Mouse (Mus musculus): ENCODE measurements at regions not wholly inside any gene's neighbourhood (a gene's known extent, or its start where the extent isn't known, plus 50 kb on each side); places are given as distances from the start of the nearest gene placed in this dataset.
A peak's percentile ranks its signal among the peaks of the same experiment; 100 is the strongest.

DNA sequence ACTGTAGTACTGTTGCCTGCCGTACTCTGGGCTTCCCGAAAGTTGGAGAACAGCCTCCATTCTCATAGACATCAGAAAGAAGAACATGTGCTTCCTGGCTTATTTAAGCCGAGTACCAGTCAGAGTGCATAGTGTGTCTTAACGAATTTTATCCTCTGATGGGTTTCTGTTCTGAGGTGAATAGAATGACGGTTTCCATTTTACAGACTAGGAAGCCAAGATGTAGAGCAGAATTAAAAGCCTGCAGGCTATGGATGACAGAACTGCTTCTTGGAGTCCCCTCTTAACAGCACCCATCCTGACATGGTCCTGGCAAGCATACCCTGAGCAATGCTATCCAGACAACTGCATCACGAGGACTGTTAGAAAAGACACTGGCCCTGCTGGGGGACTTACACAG lies 69.0 kb upstream of the Rgma start:
- H3K4me3 ChIP-seq (ENCODE audit: insufficient read depth, poor library complexity, severe bottlenecking) = no peak overlapping the region
- H3K79me2 ChIP-seq (ENCODE audit: control insufficient read depth, insufficient read depth) = no peaks in the 10 kb centered on the region
- H3K36me3 ChIP-seq (ENCODE audit: control insufficient read depth, insufficient read depth) = no peaks in the 10 kb centered on the region
- H3K79me3 ChIP-seq (ENCODE audit: low read depth) = no peaks in the 10 kb centered on the region
- H3K27me3 ChIP-seq (ENCODE audit: control insufficient read depth, insufficient read depth, insufficient read length) = no peaks in the 10 kb centered on the region
- TF ChIP-seq CEBPB (IDR thresholded peaks at IDR 0.05; ENCODE audit: low read depth) = no peak
- TF ChIP-seq FOSL1 (IDR thresholded peaks at IDR 0.05; ENCODE audit: insufficient read depth, low read length, poor library complexity, severe bottlenecking) = no peak
- no peak for TF ChIP-seq MAX (IDR thresholded peaks at IDR 0.05)
- no peak for TF ChIP-seq USF1 (IDR thresholded peaks at IDR 0.05; ENCODE audit: low read depth)
- no peak overlapping the region for H3ac ChIP-seq (ENCODE audit: control insufficient read depth, insufficient read length, low read depth)

- H3K36me3 ChIP-seq (ENCODE audit: control insufficient read depth, insufficient read depth) = no peaks in the 10 kb centered on the region
- TF ChIP-seq CTCF (IDR thresholded peaks at IDR 0.05; ENCODE audit: control insufficient read depth, insufficient read depth, insufficient read length) = no peak
- TF ChIP-seq USF1 (IDR thresholded peaks at IDR 0.05; ENCODE audit: low read depth) = peak; percentile 44
- H3K79me3 ChIP-seq (ENCODE audit: low read depth) = no peaks in the 10 kb centered on the region
- no peak overlapping the region for H3K4me3 ChIP-seq (ENCODE audit: insufficient read depth, poor library complexity, severe bottlenecking)
- H3K79me2 ChIP-seq (ENCODE audit: control insufficient read depth, insufficient read depth) = no peaks in the 10 kb centered on the region
- H3K27me3 ChIP-seq (ENCODE audit: control insufficient read depth, insufficient read depth, insufficient read length) = no peaks in the 10 kb centered on the region
- H3ac ChIP-seq (ENCODE audit: control insufficient read depth, insufficient read length, low read depth) = no peak overlapping the region
These were observed 68.6 kb upstream of the Rgma start for GRCm38 (mm10) chr7:73306728-73307127.

DNA sequence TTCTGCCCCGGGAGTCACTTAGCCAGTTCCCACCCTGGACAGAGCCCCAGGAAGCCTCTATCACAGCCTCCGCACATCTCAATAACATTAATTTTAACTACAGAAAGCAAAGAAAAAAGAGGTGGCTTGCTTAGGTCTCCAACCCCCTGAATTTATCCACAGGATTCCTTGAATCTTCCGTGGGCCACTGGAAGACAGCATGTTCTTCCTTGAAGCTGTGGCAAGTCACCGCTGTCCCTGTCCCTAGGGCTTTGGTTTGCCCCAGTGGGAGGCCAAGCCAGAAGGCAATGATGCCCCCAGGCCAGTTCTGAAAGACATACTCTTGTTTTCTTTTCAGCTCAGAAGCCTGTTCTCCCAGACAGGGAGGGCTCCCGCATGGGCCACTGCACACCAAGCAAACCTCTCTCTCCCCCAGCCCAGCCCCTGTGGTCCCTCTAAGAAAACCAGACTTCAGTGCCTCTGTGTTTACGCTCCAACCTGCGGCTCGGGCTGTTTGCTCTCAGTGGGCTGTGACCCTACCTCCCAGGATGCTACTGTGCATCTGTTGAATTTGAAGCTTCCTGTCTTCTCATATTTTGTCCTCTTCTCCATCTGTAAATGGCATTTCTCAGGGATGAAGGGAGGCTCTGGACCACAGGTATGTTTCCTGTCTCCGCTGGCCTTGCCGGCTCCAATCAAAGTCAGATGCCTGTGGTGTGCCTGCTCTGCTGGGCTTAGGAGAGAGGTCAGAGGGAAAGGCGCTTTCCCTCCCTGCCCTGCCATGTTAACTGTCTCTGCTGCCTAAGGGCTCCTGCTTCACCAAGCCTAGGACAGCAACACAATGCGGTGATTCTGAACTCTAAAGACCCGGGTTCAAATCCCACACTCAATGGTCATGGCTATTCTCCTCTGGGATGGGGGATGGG lies 67.5 kb upstream of the Rgma start:
- Histone ChIP-seq H3K79me3 (ENCODE audit: low read depth) (no peaks in the 10 kb centered on the region), H3K27me3 (ENCODE audit: control insufficient read depth, insufficient read depth, insufficient read length) (no peaks in the 10 kb centered on the region), H3K4me3 (ENCODE audit: insufficient read depth, poor library complexity, severe bottlenecking) (no peak overlapping the region), H3ac (ENCODE audit: control insufficient read depth, insufficient read length, low read depth) (no peak overlapping the region), H3K79me2 (ENCODE audit: control insufficient read depth, insufficient read depth) (no peaks in the 10 kb centered on the region), H3K36me3 (ENCODE audit: control insufficient read depth, insufficient read depth) (no peaks in the 10 kb centered on the region)
- no peak for TF ChIP-seq FOSL1 (IDR thresholded peaks at IDR 0.05; ENCODE audit: insufficient read depth, low read length, poor library complexity, severe bottlenecking)
- no peak for TF ChIP-seq MYOD1 (IDR thresholded peaks at IDR 0.05; ENCODE audit: control insufficient read depth, insufficient read length, low read depth)
- TF ChIP-seq MAX (IDR thresholded peaks at IDR 0.05) = no peak
- TF ChIP-seq CEBPB (IDR thresholded peaks at IDR 0.05; ENCODE audit: low read depth) = no peak
- TF ChIP-seq USF1 (IDR thresholded peaks at IDR 0.05; ENCODE audit: low read depth) = no peak
- TF ChIP-seq MYOG (IDR thresholded peaks at IDR 0.05; ENCODE audit: control insufficient read depth, extremely low read depth, insufficient read length) = no peak
- TF ChIP-seq CTCF (IDR thresholded peaks at IDR 0.05; ENCODE audit: control insufficient read depth, insufficient read depth, insufficient read length) = no peak

- no peaks in the 10 kb centered on the region for H3K79me2 ChIP-seq (ENCODE audit: control insufficient read depth, insufficient read depth)
These were observed 66.3 kb upstream of the Rgma start for GRCm38 (mm10) chr7:73308981-73309380.

DNA sequence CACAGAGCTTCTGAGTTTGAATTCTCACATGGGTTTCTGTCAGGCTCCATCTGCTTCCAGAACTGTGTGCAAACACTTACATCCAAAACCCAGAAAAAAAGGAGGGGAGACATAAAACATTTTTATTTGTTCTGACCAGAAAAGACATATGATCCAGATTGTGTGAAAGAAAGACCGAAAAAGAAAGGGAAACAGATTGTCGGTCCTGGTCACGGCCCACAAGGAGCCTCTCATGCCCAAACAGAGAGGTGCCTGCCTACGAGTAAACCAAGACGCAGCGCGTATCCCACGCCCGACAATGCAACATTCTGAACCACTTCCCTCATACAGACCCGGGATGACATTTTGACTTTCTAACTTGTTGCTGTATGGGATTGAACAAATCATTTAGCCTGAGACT lies 65.3 kb upstream of the Rgma start:
- TF ChIP-seq MYOG (IDR thresholded peaks at IDR 0.05; ENCODE audit: control insufficient read depth, extremely low read depth, insufficient read length) = no peak
- TF ChIP-seq USF1 (IDR thresholded peaks at IDR 0.05; ENCODE audit: low read depth) = no peak
- no peak for TF ChIP-seq FOSL1 (IDR thresholded peaks at IDR 0.05; ENCODE audit: insufficient read depth, low read length, poor library complexity, severe bottlenecking)
- TF ChIP-seq CTCF (IDR thresholded peaks at IDR 0.05; ENCODE audit: control insufficient read depth, insufficient read depth, insufficient read length) = no peak
- no peak for TF ChIP-seq CEBPB (IDR thresholded peaks at IDR 0.05; ENCODE audit: low read depth)
- Histone ChIP-seq H3K79me2 (ENCODE audit: control insufficient read depth, insufficient read depth) (no peaks in the 10 kb centered on the region), H3K4me3 (ENCODE audit: insufficient read depth, poor library complexity, severe bottlenecking) (no peak overlapping the region), H3ac (ENCODE audit: control insufficient read depth, insufficient read length, low read depth) (no peak overlapping the region), H3K36me3 (ENCODE audit: control insufficient read depth, insufficient read depth) (no peaks in the 10 kb centered on the region), H3K27me3 (ENCODE audit: control insufficient read depth, insufficient read depth, insufficient read length) (no peaks in the 10 kb centered on the region), H3K79me3 (ENCODE audit: low read depth) (no peaks in the 10 kb centered on the region)

More at GRCm38 (mm10) chr7:73308981-73309380, 66.3 kb upstream of the Rgma start:
- Histone ChIP-seq H3K4me3 (ENCODE audit: insufficient read depth, poor library complexity, severe bottlenecking) (no peak overlapping the region), H3K27me3 (ENCODE audit: control insufficient read depth, insufficient read depth, insufficient read length) (no peaks in the 10 kb centered on the region), H3K36me3 (ENCODE audit: control insufficient read depth, insufficient read depth) (no peaks in the 10 kb centered on the region), H3ac (ENCODE audit: control insufficient read depth, insufficient read length, low read depth) (no peak overlapping the region), H3K79me3 (ENCODE audit: low read depth) (no peaks in the 10 kb centered on the region)
- TF ChIP-seq CEBPB (IDR thresholded peaks at IDR 0.05; ENCODE audit: low read depth) = no peak
- TF ChIP-seq FOSL1 (IDR thresholded peaks at IDR 0.05; ENCODE audit: insufficient read depth, low read length, poor library complexity, severe bottlenecking) = no peak
- no peak for TF ChIP-seq CTCF (IDR thresholded peaks at IDR 0.05; ENCODE audit: control insufficient read depth, insufficient read depth, insufficient read length)
- no peak for TF ChIP-seq USF1 (IDR thresholded peaks at IDR 0.05; ENCODE audit: low read depth)
- TF ChIP-seq MAX (IDR thresholded peaks at IDR 0.05) = no peak
- no peak for TF ChIP-seq MYOG (IDR thresholded peaks at IDR 0.05; ENCODE audit: control insufficient read depth, extremely low read depth, insufficient read length)
- no peak for TF ChIP-seq MYOD1 (IDR thresholded peaks at IDR 0.05; ENCODE audit: control insufficient read depth, insufficient read length, low read depth)

- H3K4me3 ChIP-seq (ENCODE audit: insufficient read depth, poor library complexity, severe bottlenecking) = no peak overlapping the region
- H3K36me3 ChIP-seq (ENCODE audit: control insufficient read depth, insufficient read depth) = no peaks in the 10 kb centered on the region
- no peaks in the 10 kb centered on the region for H3K79me2 ChIP-seq (ENCODE audit: control insufficient read depth, insufficient read depth)
- no peaks in the 10 kb centered on the region for H3K27me3 ChIP-seq (ENCODE audit: control insufficient read depth, insufficient read depth, insufficient read length)
- H3ac ChIP-seq (ENCODE audit: control insufficient read depth, insufficient read length, low read depth) = no peak overlapping the region
- TF ChIP-seq MYOG (IDR thresholded peaks at IDR 0.05; ENCODE audit: control insufficient read depth, extremely low read depth, insufficient read length) (no peak), CEBPB (IDR thresholded peaks at IDR 0.05; ENCODE audit: low read depth) (no peak), MYOD1 (IDR thresholded peaks at IDR 0.05; ENCODE audit: control insufficient read depth, insufficient read length, low read depth) (no peak), USF1 (IDR thresholded peaks at IDR 0.05; ENCODE audit: low read depth) (no peak), MAX (IDR thresholded peaks at IDR 0.05) (no peak), CTCF (IDR thresholded peaks at IDR 0.05; ENCODE audit: control insufficient read depth, insufficient read depth, insufficient read length) (no peak), FOSL1 (IDR thresholded peaks at IDR 0.05; ENCODE audit: insufficient read depth, low read length, poor library complexity, severe bottlenecking) (no peak)
- H3K79me3 ChIP-seq (ENCODE audit: low read depth) = no peaks in the 10 kb centered on the region
These were observed 64.7 kb upstream of the Rgma start for GRCm38 (mm10) chr7:73310581-73311136.
